Mouse (Mus musculus) embryonic fibroblast, embryonic 13.5 days (primary cell): ENCODE data around the gene Cenpl.

Experiments
- CTCF ChIP-seq: IDR thresholded peaks from 2 replicates; pipeline ENCODE4 v1.5.1; 2011; ENCODE audit warnings: mild to moderate bottlenecking, control low read depth, low read length, moderate library complexity, borderline replicate concordance; ENCODE audit not compliant: insufficient read depth
- POLR2A ChIP-seq: IDR thresholded peaks from 2 replicates; pipeline ENCODE4 v1.6.1; 2011; ENCODE audit warnings: low read depth, mild to moderate bottlenecking, control low read depth, low read length, moderate library complexity

GRCm38 (mm10) chr1:161040426-161040770 is 30.1 kb upstream of the Cenpl start:
- TF ChIP-seq POLR2A (no peak; the same call in 1 of the 2 replicates), CTCF (no peak)
